Mouse (Mus musculus) limb, embryonic 11.5 days (tissue): Measurements from ENCODE around the gene Ppip5k1. TPM values are rescaled to one million over a fixed set of nuclear protein-coding genes. Genes with fewer than 3 reads are reported as not detected.
A peak's percentile ranks its signal among the peaks of the same experiment; 100 is the strongest.

Source experiments
- ATAC-seq: fragments of 200-750 bp; cut with Nextera tagmentation; 2 replicates; pipeline ENCODE4 v1.8.0; 2017; ENCODE audit warnings: low read depth; ENCODE audit not compliant: insufficient number of reproducible peaks, low FRiP score, low TSS enrichment
- DNase-seq: peaks from one replicate; pipeline ENCODE4 v3.0.0-alpha.2; 2015; ENCODE audit warnings: low spot score
- H3K27ac ChIP-seq: fragments of 300-500 bp; sonication (generic); replicated peaks from 2 replicates; pipeline ENCODE4 v1.5.1; 2014; ENCODE audit warnings: low read depth, mild to moderate bottlenecking, low read length
- H3K27me3 ChIP-seq: fragments of 300-500 bp; sonication (generic); 2 replicates; pipeline ENCODE4 v1.6.1; 2014; ENCODE audit warnings: mild to moderate bottlenecking, low read length, mixed read lengths; ENCODE audit not compliant: control insufficient read depth, insufficient read depth
- H3K36me3 ChIP-seq: fragments of 300-500 bp; sonication (generic); 2 replicates; pipeline ENCODE4 v1.6.1; 2014; ENCODE audit warnings: mild to moderate bottlenecking, low read length, moderate library complexity, mixed read lengths; ENCODE audit not compliant: control insufficient read depth, insufficient read depth
- H3K4me1 ChIP-seq: fragments of 300-500 bp; sonication (generic); 2 replicates; pipeline ENCODE4 v1.6.1; 2014; ENCODE audit warnings: low read length, mixed read lengths; ENCODE audit not compliant: control insufficient read depth, insufficient read depth
- H3K4me2 ChIP-seq: fragments of 300-500 bp; sonication (generic); 2 replicates; pipeline ENCODE4 v1.6.1; 2014; ENCODE audit warnings: low read depth, mild to moderate bottlenecking, moderate library complexity; ENCODE audit not compliant: severe bottlenecking
- H3K4me3 ChIP-seq: fragments of 300-500 bp; sonication (generic); 2 replicates; pipeline ENCODE4 v1.5.1; 2014; ENCODE audit warnings: low read depth, low read length
- H3K9ac ChIP-seq: fragments of 300-500 bp; sonication (generic); 2 replicates; pipeline ENCODE4 v1.6.1; 2014; ENCODE audit warnings: mild to moderate bottlenecking, low read length
- H3K9me3 ChIP-seq: fragments of 300-500 bp; sonication (generic); 2 replicates; pipeline ENCODE4 v1.6.1; 2016; ENCODE audit warnings: low read length; ENCODE audit not compliant: control insufficient read depth
- WGBS: fragments of 180-500 bp; shearing (Covaris S2); extraction: QIAGEN DNeasy Blood & Tissue Kit; methylation state at CpG from one replicate; pipeline ENCODE4 v1.1.7; 2014; 5-methylcytosine and 5-hydroxymethylcytosine counted together
- polyA plus RNA-seq: library from polyadenylated mRNA; unstranded; fragments of >200 nt; fragmentation: Nextera tagmentation; extraction: Ambion mirVana; gene quantifications from 2 replicates; pipeline ENCODE4 v1.2.1, GENCODE M21; 2014

Gene Ppip5k1
- polyA plus RNA-seq, 1 experiment from 2014 or later, result 8.5 TPM

DNA sequence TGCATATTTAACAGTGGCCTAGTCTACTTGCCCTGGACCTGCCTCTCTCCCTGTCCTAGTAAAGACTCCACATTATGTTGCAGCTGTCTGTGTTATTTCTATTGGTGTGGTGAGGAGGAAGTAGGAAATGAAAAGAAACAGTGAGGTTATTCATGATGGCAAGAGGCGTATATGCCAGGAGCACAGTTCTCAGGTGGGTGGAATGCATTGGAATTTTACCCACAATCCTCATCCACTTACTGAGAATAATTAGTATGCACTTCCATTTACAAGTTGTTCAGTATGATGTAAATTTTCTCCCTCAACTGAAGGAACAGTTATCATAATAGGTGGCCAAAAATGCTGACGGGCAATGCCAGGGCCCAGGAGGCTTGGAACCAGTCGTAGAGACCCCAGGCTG, 8.5 kb upstream of the Ppip5k1 start:
- Histone ChIP-seq H3K4me2 (no peak overlapping the region), H3K27ac (no peak overlapping the region), H3K4me3 (no peak overlapping the region), H3K4me1 (0 out of 2 replicates have a peak, but pooled peaks cover 2% of the 10 kb centered on the region), H3K9ac (no peak overlapping the region), H3K9me3 (no peaks in the 10 kb centered on the region), H3K36me3 (no peaks in the 10 kb centered on the region), H3K27me3 (peaks cover 1% of the 10 kb centered on the region)
- DNase-seq, result no peak
- no peak for ATAC-seq
- 88% methylated on average over 3 of the region's 3 CpGs for WGBS

DNA sequence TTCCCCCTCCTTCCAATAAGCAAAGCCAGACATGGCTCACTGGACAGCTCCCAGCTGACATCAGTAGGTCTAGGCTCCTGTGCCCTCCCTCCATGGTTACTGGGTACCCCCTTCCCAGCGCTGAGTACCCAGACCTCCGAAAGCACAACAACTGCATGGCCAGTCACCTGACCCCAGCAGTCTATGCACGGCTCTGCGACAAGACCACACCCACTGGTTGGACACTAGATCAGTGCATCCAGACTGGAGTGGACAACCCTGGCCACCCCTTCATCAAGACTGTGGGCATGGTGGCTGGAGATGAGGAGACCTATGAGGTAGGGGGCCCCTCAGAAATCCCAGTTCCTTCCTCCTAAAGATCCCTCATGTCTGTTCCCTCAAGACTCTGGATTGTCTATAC, 4.3 kb upstream of the Ppip5k1 start:
- H3K27ac ChIP-seq, result no peak overlapping the region
- H3K9ac ChIP-seq, result no peak overlapping the region
- 51% methylated on average over 4 of the region's 4 CpGs for WGBS
- no peak overlapping the region for H3K4me3 ChIP-seq
- no peak overlapping the region for H3K4me2 ChIP-seq
- no peaks in the 10 kb centered on the region for H3K9me3 ChIP-seq
- peaks cover 6% of the 10 kb centered on the region for H3K27me3 ChIP-seq
- 0 out of 2 replicates have a peak, but pooled peaks cover 3% of the 10 kb centered on the region for H3K4me1 ChIP-seq
- H3K36me3 ChIP-seq, result no peaks in the 10 kb centered on the region
- ATAC-seq (no peak), DNase-seq (no peak)

DNA sequence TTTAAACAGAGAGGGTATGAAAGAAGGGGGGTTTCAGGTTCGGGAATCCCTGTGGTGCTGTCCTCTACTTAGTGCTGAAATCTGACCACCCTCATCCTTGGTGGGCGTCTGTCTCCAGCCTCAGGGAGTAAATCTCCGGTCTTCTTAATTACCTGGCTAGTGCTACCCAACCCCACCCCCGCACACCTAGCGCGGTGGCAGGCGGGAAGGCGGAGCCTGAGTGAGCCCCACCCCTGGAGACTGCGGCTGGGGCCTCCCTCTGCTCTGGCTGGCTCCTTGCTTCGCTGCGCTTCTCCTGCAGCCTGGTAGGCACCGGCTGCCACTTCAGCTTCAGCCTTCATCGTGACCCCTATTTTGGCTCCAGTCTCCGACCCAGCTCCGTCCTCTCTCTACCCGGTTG, 3.2 kb upstream of the Ppip5k1 start:
- Histone ChIP-seq H3K4me2 (peak overlapping the region; percentile 55), H3K4me3 (peak overlapping the region; percentile 26), H3K4me1 (0 out of 2 replicates have a peak, but pooled peaks cover 5% of the 10 kb centered on the region), H3K9ac (no peak overlapping the region), H3K36me3 (no peaks in the 10 kb centered on the region), H3K27me3 (peaks cover 6% of the 10 kb centered on the region), H3K9me3 (no peaks in the 10 kb centered on the region), H3K27ac (no peak overlapping the region)
- WGBS, result under 1% methylated on average over 16 of the region's 16 CpGs
- ATAC-seq, result peak; percentile 65; the same call in 1 of the 2 replicates
- peak; percentile 75 for DNase-seq

DNA sequence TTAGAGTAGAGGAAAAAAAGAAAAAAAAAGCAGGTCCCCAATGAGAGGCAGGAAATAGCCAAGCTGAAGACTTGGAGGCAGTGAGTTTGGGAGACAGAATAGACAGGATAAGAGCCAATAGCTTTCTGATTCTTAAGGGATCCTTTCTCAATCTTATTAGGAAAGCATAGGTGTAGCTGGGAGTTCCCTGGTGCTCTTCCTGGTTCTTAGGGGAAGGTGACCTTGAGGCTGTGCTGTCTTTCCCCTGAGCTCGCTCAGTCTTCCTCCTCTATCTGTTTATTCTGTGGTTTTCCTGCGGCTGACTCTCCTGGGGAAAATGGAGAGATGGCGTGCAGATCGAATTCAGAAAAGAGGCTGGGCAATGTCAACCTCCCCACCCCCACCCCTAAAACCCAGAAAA, 2.8 kb upstream of the Ppip5k1 start:
- H3K9ac ChIP-seq, result no peak overlapping the region
- peak overlapping the region; percentile 55; the same call in 1 of the 2 replicates for H3K4me2 ChIP-seq
- 0 out of 2 replicates have a peak, but pooled peaks cover 5% of the 10 kb centered on the region for H3K4me1 ChIP-seq
- no peak overlapping the region for H3K4me3 ChIP-seq
- ATAC-seq, result no peak
- no peaks in the 10 kb centered on the region for H3K9me3 ChIP-seq
- WGBS, result 3% methylated on average over 4 of the region's 4 CpGs
- H3K36me3 ChIP-seq, result no peaks in the 10 kb centered on the region
- no peak overlapping the region for H3K27ac ChIP-seq
- no peak for DNase-seq
- peaks cover 6% of the 10 kb centered on the region for H3K27me3 ChIP-seq

DNA sequence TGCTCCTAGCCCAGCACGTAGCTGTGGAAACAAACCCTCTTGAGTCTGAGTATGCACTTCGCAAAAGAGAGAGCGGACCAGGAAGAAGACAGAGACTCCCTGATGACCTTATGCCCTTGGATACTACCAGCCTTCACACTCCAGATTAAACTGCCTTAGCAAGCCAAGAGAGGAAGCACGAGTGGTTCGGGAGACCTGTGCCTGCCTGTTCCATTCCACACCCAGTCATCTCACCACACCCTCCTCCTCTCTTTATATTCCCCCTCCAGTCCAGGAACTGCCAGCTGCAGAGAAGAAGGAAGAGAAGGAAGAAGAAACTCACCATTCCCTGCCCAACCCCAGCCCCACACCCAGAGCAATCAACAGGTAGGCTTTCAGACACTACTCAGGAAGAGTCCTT, 2.3 kb upstream of the Ppip5k1 start, which contains the start of gene Ckmt1:
TSS of gene Ckmt1 (plus strand) at position 221 of the 400 bp plus-strand sequence.
- WGBS, result 70% methylated on average over 5 of the region's 5 CpGs
- Histone ChIP-seq H3K27ac (no peak within 1 kb of the TSS), H3K4me1 (0 out of 2 replicates have a peak, but pooled peaks cover 5% of the 10 kb centered on the region), H3K4me3 (peak within 1 kb of the TSS; percentile 26), H3K4me2 (peak within 1 kb of the TSS; percentile 55), H3K27me3 (peaks cover 6% of the 10 kb centered on the region), H3K36me3 (no peaks in the 10 kb centered on the region), H3K9ac (no peak within 1 kb of the TSS), H3K9me3 (no peaks in the 10 kb centered on the region)
- DNase-seq (no peak), ATAC-seq (no peak)

DNA sequence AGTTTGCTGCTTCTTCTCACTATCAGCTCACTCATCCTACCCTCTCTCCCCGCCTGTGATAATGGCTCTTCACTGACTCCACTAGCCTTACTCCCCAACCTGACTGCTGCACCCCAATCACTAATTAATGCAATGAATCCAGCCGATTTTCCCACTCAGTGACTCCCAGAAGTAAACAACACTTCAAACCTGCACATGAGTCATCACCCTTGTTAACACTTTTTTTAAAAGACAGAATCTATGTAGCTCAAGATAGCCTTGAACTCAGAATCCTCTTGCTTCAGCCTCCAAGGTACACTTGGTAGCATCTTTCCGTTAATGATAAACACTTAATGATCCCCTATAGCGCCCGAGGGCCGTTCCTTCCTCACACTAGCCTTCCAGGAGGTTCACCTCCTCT, 818 bp downstream of the Ppip5k1 start:
- DNase-seq, result no peak
- WGBS, result 4% methylated on average over 6 of the region's 6 CpGs
- H3K27ac ChIP-seq, result no peak overlapping the region

DNA sequence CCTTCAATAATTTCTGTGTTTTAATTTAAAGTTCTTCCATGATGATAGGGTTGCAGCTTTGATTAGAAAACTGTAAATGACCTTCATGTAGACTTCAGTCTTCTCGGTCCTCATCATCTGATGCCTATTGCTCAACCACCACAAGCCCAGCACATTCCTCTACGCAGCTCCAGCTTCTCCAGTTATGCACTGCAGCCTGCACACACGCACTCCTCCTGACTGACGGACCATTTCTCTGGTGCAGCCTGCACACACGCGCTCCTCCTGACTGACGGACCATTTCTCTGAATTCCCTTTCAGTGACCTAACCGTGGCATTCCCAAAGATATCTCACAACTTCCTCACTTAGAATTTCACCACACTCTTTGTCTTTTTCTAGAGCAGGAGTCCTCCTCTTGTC, 2.0 kb downstream of the Ppip5k1 start:
- no peak for DNase-seq
- Histone ChIP-seq H3K27ac (no peak overlapping the region), H3K4me2 (no peak overlapping the region), H3K36me3 (no peaks in the 10 kb centered on the region), H3K9me3 (no peaks in the 10 kb centered on the region), H3K9ac (no peak overlapping the region), H3K27me3 (no peaks in the 10 kb centered on the region), H3K4me1 (0 out of 2 replicates have a peak, but pooled peaks cover 3% of the 10 kb centered on the region), H3K4me3 (no peak overlapping the region)
- 81% methylated on average over 8 of the region's 8 CpGs for WGBS
- no peak for ATAC-seq

More for the DNA sequence above, 818 bp downstream of the Ppip5k1 start:
- Histone ChIP-seq H3K36me3 (no peaks in the 10 kb centered on the region), H3K4me3 (peak overlapping the region; percentile 58), H3K9ac (peak overlapping the region; percentile 64), H3K27me3 (peaks cover 6% of the 10 kb centered on the region), H3K9me3 (no peaks in the 10 kb centered on the region), H3K4me1 (0 out of 2 replicates have a peak, but pooled peaks cover 5% of the 10 kb centered on the region), H3K4me2 (peak overlapping the region; percentile 67)
- no peak for ATAC-seq

DNA sequence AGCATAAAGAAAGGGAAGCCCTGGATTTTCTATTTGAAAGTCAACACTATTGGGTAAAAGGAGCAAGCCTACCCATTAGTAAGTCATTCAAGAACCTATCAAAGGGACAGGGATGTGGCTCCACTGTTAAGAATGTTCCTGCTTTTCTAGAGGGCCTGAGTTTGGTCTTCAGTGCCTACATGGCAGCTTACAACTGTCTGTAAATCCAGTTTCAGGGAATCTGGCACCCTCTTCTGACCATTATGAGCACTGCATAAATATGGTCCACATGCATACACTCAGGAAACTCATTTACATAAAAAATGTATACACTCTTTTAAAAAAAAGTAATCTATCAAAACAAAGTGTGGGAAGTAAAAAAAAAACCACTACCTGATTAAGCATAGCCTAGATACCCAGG, 16.1 kb downstream of the Ppip5k1 start:
- no peak for DNase-seq
- Histone ChIP-seq H3K27me3 (no peaks in the 10 kb centered on the region), H3K27ac (no peak overlapping the region), H3K9me3 (no peaks in the 10 kb centered on the region), H3K9ac (no peak overlapping the region), H3K4me1 (no peaks in the 10 kb centered on the region), H3K4me3 (no peak overlapping the region), H3K4me2 (no peak overlapping the region), H3K36me3 (no peaks in the 10 kb centered on the region)
- no peak for ATAC-seq

DNA sequence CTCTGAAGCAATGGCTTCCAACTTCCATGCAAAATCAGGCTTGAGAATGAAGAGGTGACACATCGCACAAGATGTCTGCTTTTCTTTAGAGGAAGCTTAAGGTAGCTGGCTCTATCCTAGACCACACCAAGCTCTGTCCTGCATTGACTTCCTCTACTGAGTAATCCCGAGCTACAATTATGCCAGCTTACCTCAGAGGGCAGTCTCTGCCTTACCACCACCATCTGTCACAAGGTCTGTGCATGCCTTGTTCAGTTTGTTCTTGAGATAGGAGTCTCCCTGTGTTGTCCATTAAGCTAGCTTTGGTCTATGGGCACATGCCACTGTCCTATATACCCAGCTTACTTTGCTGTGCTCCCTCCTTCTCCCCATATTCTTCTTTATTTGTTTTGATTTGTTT, 25.7 kb downstream of the Ppip5k1 start:
- ATAC-seq, result no peak
- H3K9me3 ChIP-seq, result no peaks in the 10 kb centered on the region
- no peak overlapping the region for H3K27ac ChIP-seq
- no peak overlapping the region for H3K9ac ChIP-seq
- H3K4me2 ChIP-seq, result no peak overlapping the region
- DNase-seq, result no peak
- H3K36me3 ChIP-seq, result no peaks in the 10 kb centered on the region
- no peaks in the 10 kb centered on the region for H3K4me1 ChIP-seq
- H3K27me3 ChIP-seq, result no peaks in the 10 kb centered on the region
- no peak overlapping the region for H3K4me3 ChIP-seq
- 90% methylated on average over 2 of the region's 2 CpGs for WGBS
